Mouse (Mus musculus): Measurements from ENCODE around the gene Rab11fip4.

DNA sequence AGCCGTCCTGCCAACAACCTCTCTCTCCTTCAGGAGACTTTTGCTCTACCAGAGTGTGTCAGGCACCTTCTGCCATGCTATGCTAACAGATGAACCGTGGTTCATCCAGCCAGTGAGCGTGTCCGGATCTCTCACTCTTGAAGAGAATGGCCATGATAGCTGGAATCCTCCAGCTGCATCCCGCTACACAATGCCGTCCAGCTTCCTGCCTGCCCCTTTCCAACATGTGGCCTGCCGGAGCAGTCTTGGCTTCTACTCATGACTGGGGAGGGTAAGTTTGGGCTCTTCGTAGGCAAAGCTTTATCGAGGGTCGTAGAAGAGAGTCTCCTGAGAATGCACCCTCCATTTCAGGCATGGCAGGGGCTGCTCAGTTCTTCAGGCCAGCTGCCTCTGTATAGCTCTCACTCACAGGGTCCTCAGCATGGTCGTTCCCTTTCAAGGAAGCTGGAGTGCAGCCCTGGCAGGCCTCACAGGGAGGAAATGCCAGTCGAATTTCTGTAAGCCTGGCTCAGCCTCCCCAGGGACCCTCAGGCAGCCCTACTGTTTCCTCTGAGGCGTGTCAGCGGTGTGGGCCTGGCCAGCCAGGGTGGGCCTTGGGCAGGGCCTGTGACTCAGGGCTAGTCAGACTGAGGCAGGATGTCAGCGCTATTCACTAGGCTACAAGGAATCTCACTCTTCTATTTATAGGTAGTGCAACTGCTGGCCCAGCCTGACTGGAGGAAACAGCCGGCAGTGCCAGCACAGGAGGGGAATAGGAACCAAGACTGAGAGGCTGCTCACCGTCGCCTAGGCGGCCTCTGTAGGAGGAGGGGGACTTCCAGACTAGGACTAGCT, 147.9 kb downstream of the Rab11fip4 start:
- TF ChIP-seq CTCF (IDR thresholded peaks at IDR 0.05; ENCODE audit: control insufficient read depth, insufficient read depth, low read length) (no peak), POLR2A (IDR thresholded peaks at IDR 0.05; ENCODE audit: borderline replicate concordance, control insufficient read depth, low read depth, low read length) (no peak)
